Mouse (Mus musculus) olfactory bulb, adult 2 months (tissue): ENCODE measurements around the gene Hes2. TPM values are rescaled to one million over a fixed set of nuclear protein-coding genes. Genes with fewer than 3 reads are reported as not detected.
A peak's percentile ranks its signal among the peaks of the same experiment; 100 is the strongest.

Experiments
- H3K27ac ChIP-seq: fragments of 200-500 bp; 2 replicates; pipeline ENCODE4 v1.5.1; 2012; ENCODE audit warnings: low read depth, low read length; ENCODE audit not compliant: insufficient read depth
- H3K4me1 ChIP-seq: fragments of 200-500 bp; 2 replicates; pipeline ENCODE4 v1.6.1; 2012; ENCODE audit warnings: low read length; ENCODE audit not compliant: control insufficient read depth, insufficient read depth
- H3K4me3 ChIP-seq: fragments of 200-500 bp; 2 replicates; pipeline ENCODE4 v1.5.1; 2012; ENCODE audit warnings: mild to moderate bottlenecking, low read depth, low read length, moderate library complexity; ENCODE audit not compliant: insufficient read depth
- CTCF ChIP-seq: fragments of 200-500 bp; IDR thresholded peaks from 2 replicates; pipeline ENCODE4 v1.5.1; 2012; ENCODE audit warnings: low read depth, mild to moderate bottlenecking, low read length, moderate library complexity; ENCODE audit not compliant: insufficient read depth
- POLR2A ChIP-seq: fragments of 200-500 bp; IDR thresholded peaks from 2 replicates; pipeline ENCODE4 v1.6.1; 2012; ENCODE audit warnings: mild to moderate bottlenecking, low read depth, low read length, moderate library complexity; ENCODE audit not compliant: insufficient read depth
- WGBS: fragments of 180-500 bp; shearing (Covaris S2); methylation state at CpG from one replicate; pipeline ENCODE4 v1.1.7; 2018; 5-methylcytosine and 5-hydroxymethylcytosine counted together
- polyA plus RNA-seq: library from polyadenylated mRNA; stranded (reverse); fragments of >200 nt; gene quantifications from 2 replicates; pipeline ENCODE4 v1.2.4, GENCODE M21; 2012; ENCODE audit warnings: low replicate concordance; ENCODE audit not compliant: missing spikeins, insufficient read depth, insufficient read length

The Hes2 gene
- polyA plus RNA-seq, 1 experiment = not detected

- H3K4me1 ChIP-seq = peaks cover 26% of the 10 kb centered on the region
- no peak overlapping the region for H3K4me3 ChIP-seq
- TF ChIP-seq CTCF (no peak), POLR2A (no peak)
- WGBS = 83% methylated on average over 16 of the region's 16 CpGs
- no peak overlapping the region for H3K27ac ChIP-seq
Observed at GRCm38 (mm10) chr4:152179946-152180660, 21.4 kb downstream of the Hes2 start.

- no peak for TF ChIP-seq CTCF
- TF ChIP-seq POLR2A = no peak
- Histone ChIP-seq H3K4me3 (no peak overlapping the region), H3K4me1 (peaks cover 45% of the 10 kb centered on the region), H3K27ac (no peak overlapping the region)
- WGBS = 89% methylated on average over 10 of the region's 10 CpGs
Observed at GRCm38 (mm10) chr4:152182205-152182604, 23.5 kb downstream of the Hes2 start.

- no peak overlapping the region for H3K4me3 ChIP-seq
- no peak overlapping the region for H3K27ac ChIP-seq
- H3K4me1 ChIP-seq = peaks cover 42% of the 10 kb centered on the region
- TF ChIP-seq CTCF (no peak), POLR2A (no peak)
- WGBS = 18% methylated on average over 7 of the region's 7 CpGs
Observed at GRCm38 (mm10) chr4:152184353-152185035, 25.8 kb downstream of the Hes2 start.

- no peak overlapping the region for H3K27ac ChIP-seq
- H3K4me3 ChIP-seq = no peak overlapping the region
- TF ChIP-seq POLR2A (no peak), CTCF (no peak)
- 13% methylated on average over 3 of the region's 3 CpGs for WGBS
- peaks cover 41% of the 10 kb centered on the region for H3K4me1 ChIP-seq
Observed at GRCm38 (mm10) chr4:152185137-152185509, 26.5 kb downstream of the Hes2 start.

- peaks cover 40% of the 10 kb centered on the region for H3K4me1 ChIP-seq
- H3K4me3 ChIP-seq = no peak overlapping the region
- 13% methylated on average over 19 of the region's 19 CpGs for WGBS
- no peak for TF ChIP-seq CTCF
- no peak for TF ChIP-seq POLR2A
- H3K27ac ChIP-seq = peak overlapping the region; percentile 55
Observed at GRCm38 (mm10) chr4:152185510-152186204, 27.0 kb downstream of the Hes2 start.

- 60% methylated on average over 14 of the region's 14 CpGs for WGBS
- Histone ChIP-seq H3K4me1 (peaks cover 42% of the 10 kb centered on the region), H3K27ac (peak overlapping the region; percentile 55), H3K4me3 (no peak overlapping the region)
- TF ChIP-seq CTCF (no peak), POLR2A (no peak)
Observed at GRCm38 (mm10) chr4:152186205-152187082, 27.8 kb downstream of the Hes2 start.

- H3K27ac ChIP-seq = no peak overlapping the region
- H3K4me1 ChIP-seq = peaks cover 42% of the 10 kb centered on the region
- 82% methylated on average over 9 of the region's 9 CpGs for WGBS
- H3K4me3 ChIP-seq = no peak overlapping the region
- TF ChIP-seq CTCF (no peak), POLR2A (no peak)
Observed at GRCm38 (mm10) chr4:152187142-152187541, 28.5 kb downstream of the Hes2 start.

GRCm38 (mm10) chr4:152188651-152189050, 30.0 kb downstream of the Hes2 start:
- H3K4me3 ChIP-seq = no peak overlapping the region

More at GRCm38 (mm10) chr4:152188651-152189050, 30.0 kb downstream of the Hes2 start:
- Histone ChIP-seq H3K27ac (no peak overlapping the region), H3K4me1 (peaks cover 47% of the 10 kb centered on the region)
- 88% methylated on average over 2 of the region's 2 CpGs for WGBS
- TF ChIP-seq POLR2A = no peak
- no peak for TF ChIP-seq CTCF
